Mouse (Mus musculus): ENCODE results near the gene Utrn. TPM values are rescaled to one million over a fixed set of nuclear protein-coding genes. Genes with fewer than 3 reads are reported as not detected.

Gene Utrn
- polyA plus RNA-seq, 1 experiment, result 5.7 TPM

GRCm38 (mm10) chr10:12595379-12595778 is 273.8 kb downstream of the Utrn start:
- Histone ChIP-seq H3K4me3 (ENCODE audit: control insufficient read depth, low read depth, low read length) (no peak overlapping the region), H3K27ac (ENCODE audit: control insufficient read depth, insufficient read depth, low read depth, low read length) (no peak overlapping the region), H3K27me3 (ENCODE audit: control insufficient read depth, insufficient read depth, low read length) (no peaks in the 10 kb centered on the region), H3K4me1 (ENCODE audit: control insufficient read depth, insufficient read depth, low read length) (no peaks in the 10 kb centered on the region), H3K36me3 (ENCODE audit: control insufficient read depth, insufficient read depth, low read length) (no peaks in the 10 kb centered on the region)
- TF ChIP-seq CTCF (IDR thresholded peaks at IDR 0.05; ENCODE audit: control insufficient read depth, insufficient read depth, insufficient replicate concordance, low read depth, low read length) (no peak), POLR2A (IDR thresholded peaks at IDR 0.05; ENCODE audit: control insufficient read depth, low read depth, low read length) (no peak)

- H3K27me3 ChIP-seq (ENCODE audit: control insufficient read depth, insufficient read depth, low read length), result no peaks in the 10 kb centered on the region
- H3K4me3 ChIP-seq (ENCODE audit: control insufficient read depth, low read depth, low read length), result no peak overlapping the region
- H3K36me3 ChIP-seq (ENCODE audit: control insufficient read depth, insufficient read depth, low read length), result no peaks in the 10 kb centered on the region
- no peak overlapping the region for H3K27ac ChIP-seq (ENCODE audit: control insufficient read depth, insufficient read depth, low read depth, low read length)
- TF ChIP-seq POLR2A (IDR thresholded peaks at IDR 0.05; ENCODE audit: control insufficient read depth, low read depth, low read length) (no peak), CTCF (IDR thresholded peaks at IDR 0.05; ENCODE audit: control insufficient read depth, insufficient read depth, insufficient replicate concordance, low read depth, low read length) (no peak)
- H3K4me1 ChIP-seq (ENCODE audit: control insufficient read depth, insufficient read depth, low read length), result no peaks in the 10 kb centered on the region
These were observed 274.2 kb downstream of the Utrn start for GRCm38 (mm10) chr10:12594958-12595357.

GRCm38 (mm10) chr10:12593071-12593470 is 276.1 kb downstream of the Utrn start:
- H3K36me3 ChIP-seq (ENCODE audit: control insufficient read depth, insufficient read depth, low read length), result no peaks in the 10 kb centered on the region
- H3K4me1 ChIP-seq (ENCODE audit: control insufficient read depth, insufficient read depth, low read length), result no peaks in the 10 kb centered on the region
- no peak overlapping the region for H3K4me3 ChIP-seq (ENCODE audit: control insufficient read depth, low read depth, low read length)
- TF ChIP-seq POLR2A (IDR thresholded peaks at IDR 0.05; ENCODE audit: control insufficient read depth, low read depth, low read length) (no peak), CTCF (IDR thresholded peaks at IDR 0.05; ENCODE audit: control insufficient read depth, insufficient read depth, insufficient replicate concordance, low read depth, low read length) (no peak)
- no peak overlapping the region for H3K27ac ChIP-seq (ENCODE audit: control insufficient read depth, insufficient read depth, low read depth, low read length)
- H3K27me3 ChIP-seq (ENCODE audit: control insufficient read depth, insufficient read depth, low read length), result no peaks in the 10 kb centered on the region

GRCm38 (mm10) chr10:12591946-12592345 is 277.2 kb downstream of the Utrn start:
- Histone ChIP-seq H3K36me3 (ENCODE audit: control insufficient read depth, insufficient read depth, low read length) (no peaks in the 10 kb centered on the region), H3K4me3 (ENCODE audit: control insufficient read depth, low read depth, low read length) (no peak overlapping the region), H3K27ac (ENCODE audit: control insufficient read depth, insufficient read depth, low read depth, low read length) (no peak overlapping the region), H3K4me1 (ENCODE audit: control insufficient read depth, insufficient read depth, low read length) (no peaks in the 10 kb centered on the region), H3K27me3 (ENCODE audit: control insufficient read depth, insufficient read depth, low read length) (no peaks in the 10 kb centered on the region)
- TF ChIP-seq CTCF (IDR thresholded peaks at IDR 0.05; ENCODE audit: control insufficient read depth, insufficient read depth, insufficient replicate concordance, low read depth, low read length), result no peak
- TF ChIP-seq POLR2A (IDR thresholded peaks at IDR 0.05; ENCODE audit: control insufficient read depth, low read depth, low read length), result no peak

- no peak overlapping the region for H3K27ac ChIP-seq (ENCODE audit: control insufficient read depth, insufficient read depth, low read depth, low read length)
- no peaks in the 10 kb centered on the region for H3K27me3 ChIP-seq (ENCODE audit: control insufficient read depth, insufficient read depth, low read length)
- no peaks in the 10 kb centered on the region for H3K4me1 ChIP-seq (ENCODE audit: control insufficient read depth, insufficient read depth, low read length)
- TF ChIP-seq CTCF (IDR thresholded peaks at IDR 0.05; ENCODE audit: control insufficient read depth, insufficient read depth, insufficient replicate concordance, low read depth, low read length) (no peak), POLR2A (IDR thresholded peaks at IDR 0.05; ENCODE audit: control insufficient read depth, low read depth, low read length) (no peak)
- H3K36me3 ChIP-seq (ENCODE audit: control insufficient read depth, insufficient read depth, low read length), result no peaks in the 10 kb centered on the region
- H3K4me3 ChIP-seq (ENCODE audit: control insufficient read depth, low read depth, low read length), result no peak overlapping the region
These were observed 281.1 kb downstream of the Utrn start for GRCm38 (mm10) chr10:12588051-12588450.

- Histone ChIP-seq H3K4me1 (ENCODE audit: control insufficient read depth, insufficient read depth, low read length) (no peaks in the 10 kb centered on the region), H3K27ac (ENCODE audit: control insufficient read depth, insufficient read depth, low read depth, low read length) (no peak overlapping the region), H3K27me3 (ENCODE audit: control insufficient read depth, insufficient read depth, low read length) (no peaks in the 10 kb centered on the region), H3K36me3 (ENCODE audit: control insufficient read depth, insufficient read depth, low read length) (no peaks in the 10 kb centered on the region), H3K4me3 (ENCODE audit: control insufficient read depth, low read depth, low read length) (no peak overlapping the region)
- TF ChIP-seq POLR2A (IDR thresholded peaks at IDR 0.05; ENCODE audit: control insufficient read depth, low read depth, low read length) (no peak), CTCF (IDR thresholded peaks at IDR 0.05; ENCODE audit: control insufficient read depth, insufficient read depth, insufficient replicate concordance, low read depth, low read length) (no peak)
These were observed 281.8 kb downstream of the Utrn start for GRCm38 (mm10) chr10:12587318-12587717.

- no peaks in the 10 kb centered on the region for H3K27me3 ChIP-seq (ENCODE audit: control insufficient read depth, insufficient read depth, low read length)
- H3K4me3 ChIP-seq (ENCODE audit: control insufficient read depth, low read depth, low read length), result no peak overlapping the region
- no peak for TF ChIP-seq POLR2A (IDR thresholded peaks at IDR 0.05; ENCODE audit: control insufficient read depth, low read depth, low read length)
- TF ChIP-seq CTCF (IDR thresholded peaks at IDR 0.05; ENCODE audit: control insufficient read depth, insufficient read depth, insufficient replicate concordance, low read depth, low read length), result no peak
- H3K27ac ChIP-seq (ENCODE audit: control insufficient read depth, insufficient read depth, low read depth, low read length), result no peak overlapping the region
- no peaks in the 10 kb centered on the region for H3K36me3 ChIP-seq (ENCODE audit: control insufficient read depth, insufficient read depth, low read length)
- no peaks in the 10 kb centered on the region for H3K4me1 ChIP-seq (ENCODE audit: control insufficient read depth, insufficient read depth, low read length)
These were observed 282.3 kb downstream of the Utrn start for GRCm38 (mm10) chr10:12586825-12587224.

GRCm38 (mm10) chr10:12586200-12586599 is 283.0 kb downstream of the Utrn start:
- H3K27ac ChIP-seq (ENCODE audit: control insufficient read depth, insufficient read depth, low read depth, low read length), result no peak overlapping the region
- TF ChIP-seq CTCF (IDR thresholded peaks at IDR 0.05; ENCODE audit: control insufficient read depth, insufficient read depth, insufficient replicate concordance, low read depth, low read length) (no peak), POLR2A (IDR thresholded peaks at IDR 0.05; ENCODE audit: control insufficient read depth, low read depth, low read length) (no peak)
- H3K27me3 ChIP-seq (ENCODE audit: control insufficient read depth, insufficient read depth, low read length), result no peaks in the 10 kb centered on the region
- no peak overlapping the region for H3K4me3 ChIP-seq (ENCODE audit: control insufficient read depth, low read depth, low read length)
- no peaks in the 10 kb centered on the region for H3K4me1 ChIP-seq (ENCODE audit: control insufficient read depth, insufficient read depth, low read length)
- no peaks in the 10 kb centered on the region for H3K36me3 ChIP-seq (ENCODE audit: control insufficient read depth, insufficient read depth, low read length)

Measured in testis, adult 2 months (tissue).